Mouse (Mus musculus): ENCODE data around the gene Slc43a1.

DNA sequence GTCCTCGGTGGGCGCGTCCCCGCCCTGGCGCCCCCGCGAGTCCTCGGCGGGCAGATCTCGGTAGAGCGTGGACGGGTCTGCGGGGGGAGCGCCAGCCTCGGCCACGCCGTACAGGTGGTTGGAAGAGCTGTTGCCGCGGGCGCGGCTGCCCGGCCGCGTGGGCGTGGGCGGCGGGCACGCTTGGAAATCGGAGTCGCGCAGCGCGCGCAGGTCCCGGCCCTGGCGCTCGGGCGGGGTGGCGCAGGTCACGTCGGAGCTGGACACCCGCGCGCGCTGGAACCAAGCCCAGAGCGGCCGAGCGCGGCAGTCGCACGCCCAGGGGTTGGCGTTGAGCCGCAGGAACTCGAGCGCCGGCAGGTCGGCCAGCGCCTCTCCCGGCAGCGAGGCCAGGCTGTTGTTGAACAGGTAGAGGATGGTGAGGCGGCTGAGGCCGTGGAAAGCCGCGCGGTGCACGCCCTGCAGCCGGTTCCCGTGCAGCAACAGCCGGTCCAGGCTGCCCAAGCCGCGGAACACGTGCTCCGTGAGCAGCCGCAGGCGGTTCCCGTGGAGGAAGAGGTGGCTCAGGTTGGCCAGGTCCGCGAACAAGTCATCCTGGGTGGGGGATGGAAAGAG is 33.6 kb downstream of the Slc43a1 start:
- TF ChIP-seq ZC3H11A (IDR thresholded peaks at IDR 0.05; ENCODE audit: borderline replicate concordance, low read depth, low read length) (no peak), HCFC1 (IDR thresholded peaks at IDR 0.05; ENCODE audit: borderline replicate concordance, insufficient read depth, low read length) (no peak)

Measured in ES-E14 (cell line).